Mouse (Mus musculus): ENCODE measurements around the gene Ctbs. TPM values are rescaled to one million over a fixed set of nuclear protein-coding genes. Genes with fewer than 3 reads are reported as not detected.
"Not testable (repeated sequence)": the region's sequence is repeated elsewhere in the genome, so short reads cannot be mapped to it uniquely, and the experiment has no call there.

Gene Ctbs
- polyA plus RNA-seq, 1 experiment from 2014 or later = 3.8 TPM

GRCm38 (mm10) chr3:146423710-146424109, 25.9 kb upstream of the Ctbs start:
- Histone ChIP-seq H3K9me3 (ENCODE audit: control insufficient read depth, low read length) (no peaks in the 10 kb centered on the region), H3K36me3 (ENCODE audit: control insufficient read depth, insufficient read depth, low read length) (peaks cover 69% of the 10 kb centered on the region), H3K9ac (replicated peaks; ENCODE audit: low read length) (no peak overlapping the region), H3K4me3 (replicated peaks; ENCODE audit: low read depth, low read length) (no peak overlapping the region), H3K27ac (replicated peaks; ENCODE audit: low read depth, low read length) (no peak overlapping the region), H3K4me2 (ENCODE audit: low read length) (no peak overlapping the region), H3K27me3 (ENCODE audit: control insufficient read depth, insufficient read depth, low read length) (no peaks in the 10 kb centered on the region), H3K4me1 (ENCODE audit: control insufficient read depth, insufficient read depth, low read length) (peaks cover 3% of the 10 kb centered on the region; the same call in 1 of the 2 replicates)
- DNase-seq (peak; percentile 2), ATAC-seq (ENCODE audit: low FRiP score, low TSS enrichment) (no peak; the same call in 1 of the 2 replicates)
- 82% methylated on average over 7 of the region's 7 CpGs for WGBS

- H3K9me3 ChIP-seq (ENCODE audit: control insufficient read depth, low read length) = no peaks in the 10 kb centered on the region
- H3K9ac ChIP-seq (replicated peaks; ENCODE audit: low read length) = no peak overlapping the region
- 81% methylated on average over 7 of the region's 7 CpGs for WGBS
- ATAC-seq (ENCODE audit: low FRiP score, low TSS enrichment) (no peak; the same call in 1 of the 2 replicates), DNase-seq (peak; percentile 51)
- H3K4me3 ChIP-seq (replicated peaks; ENCODE audit: low read depth, low read length) = no peak overlapping the region
- no peak overlapping the region for H3K4me2 ChIP-seq (ENCODE audit: low read length)
- peaks cover 69% of the 10 kb centered on the region for H3K36me3 ChIP-seq (ENCODE audit: control insufficient read depth, insufficient read depth, low read length)
- H3K27ac ChIP-seq (replicated peaks; ENCODE audit: low read depth, low read length) = no peak overlapping the region
- H3K27me3 ChIP-seq (ENCODE audit: control insufficient read depth, insufficient read depth, low read length) = no peaks in the 10 kb centered on the region
- H3K4me1 ChIP-seq (ENCODE audit: control insufficient read depth, insufficient read depth, low read length) = peaks cover 3% of the 10 kb centered on the region; the same call in 1 of the 2 replicates
Observed at GRCm38 (mm10) chr3:146424306-146424900, 25.2 kb upstream of the Ctbs start.

GRCm38 (mm10) chr3:146425902-146426301, 23.7 kb upstream of the Ctbs start:
- H3K4me3 ChIP-seq (replicated peaks; ENCODE audit: low read depth, low read length) = no peak overlapping the region
- DNase-seq = no peak
- no peak overlapping the region for H3K27ac ChIP-seq (replicated peaks; ENCODE audit: low read depth, low read length)
- H3K27me3 ChIP-seq (ENCODE audit: control insufficient read depth, insufficient read depth, low read length) = no peaks in the 10 kb centered on the region
- no peak for ATAC-seq (ENCODE audit: low FRiP score, low TSS enrichment)
- peaks cover 3% of the 10 kb centered on the region; the same call in 1 of the 2 replicates for H3K4me1 ChIP-seq (ENCODE audit: control insufficient read depth, insufficient read depth, low read length)
- H3K4me2 ChIP-seq (ENCODE audit: low read length) = no peak overlapping the region
- no peaks in the 10 kb centered on the region for H3K9me3 ChIP-seq (ENCODE audit: control insufficient read depth, low read length)
- H3K9ac ChIP-seq (replicated peaks; ENCODE audit: low read length) = no peak overlapping the region
- 72% methylated on average over 7 of the region's 7 CpGs for WGBS
- peaks cover 68% of the 10 kb centered on the region for H3K36me3 ChIP-seq (ENCODE audit: control insufficient read depth, insufficient read depth, low read length)

DNA sequence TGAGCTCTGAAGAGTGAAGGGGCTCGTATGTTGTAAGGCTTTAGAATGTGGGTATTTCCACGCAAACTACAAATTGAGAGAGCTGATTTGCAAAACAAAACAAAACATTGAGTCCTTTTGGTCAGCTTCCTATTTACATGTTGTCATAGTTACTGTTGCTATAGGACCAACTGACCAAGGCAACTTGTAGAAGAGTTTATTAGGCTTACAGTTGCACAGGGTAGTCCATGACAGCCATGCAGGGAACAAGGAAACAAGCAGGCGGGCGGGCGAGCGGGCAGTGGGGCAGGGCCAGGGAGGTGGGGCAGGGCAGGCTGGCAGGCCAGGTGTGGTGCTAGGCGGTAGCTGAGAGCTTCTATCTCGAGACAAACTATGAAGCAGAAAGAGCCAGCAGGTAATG, 23.1 kb upstream of the Ctbs start:
- 76% methylated on average over 8 of the region's 8 CpGs for WGBS
- H3K4me1 ChIP-seq (ENCODE audit: control insufficient read depth, insufficient read depth, low read length) = peaks cover 3% of the 10 kb centered on the region; the same call in 1 of the 2 replicates
- no peak overlapping the region for H3K9ac ChIP-seq (replicated peaks; ENCODE audit: low read length)
- no peak overlapping the region for H3K4me2 ChIP-seq (ENCODE audit: low read length)
- H3K4me3 ChIP-seq (replicated peaks; ENCODE audit: low read depth, low read length) = no peak overlapping the region
- H3K9me3 ChIP-seq (ENCODE audit: control insufficient read depth, low read length) = no peaks in the 10 kb centered on the region
- peaks cover 72% of the 10 kb centered on the region for H3K36me3 ChIP-seq (ENCODE audit: control insufficient read depth, insufficient read depth, low read length)
- H3K27me3 ChIP-seq (ENCODE audit: control insufficient read depth, insufficient read depth, low read length) = no peaks in the 10 kb centered on the region
- no peak overlapping the region for H3K27ac ChIP-seq (replicated peaks; ENCODE audit: low read depth, low read length)
- ATAC-seq (ENCODE audit: low FRiP score, low TSS enrichment) (no peak; the same call in 1 of the 2 replicates), DNase-seq (peak; percentile 6)

GRCm38 (mm10) chr3:146433063-146433462, 16.5 kb upstream of the Ctbs start:
- DNase-seq; H3K4me3 ChIP-seq (replicated peaks; ENCODE audit: low read depth, low read length); ATAC-seq (ENCODE audit: low FRiP score, low TSS enrichment); H3K9ac ChIP-seq (replicated peaks; ENCODE audit: low read length); H3K4me1 ChIP-seq (ENCODE audit: control insufficient read depth, insufficient read depth, low read length); H3K27me3 ChIP-seq (ENCODE audit: control insufficient read depth, insufficient read depth, low read length); H3K27ac ChIP-seq (replicated peaks; ENCODE audit: low read depth, low read length); H3K4me2 ChIP-seq (ENCODE audit: low read length); H3K9me3 ChIP-seq (ENCODE audit: control insufficient read depth, low read length): not testable (repeated sequence)
- 93% methylated on average over 11 of the region's 11 CpGs for WGBS
- peaks cover 85% of the 10 kb centered on the region for H3K36me3 ChIP-seq (ENCODE audit: control insufficient read depth, insufficient read depth, low read length)

- 90% methylated on average over 14 of the region's 14 CpGs for WGBS
- Histone ChIP-seq H3K27ac (replicated peaks; ENCODE audit: low read depth, low read length) (no peak overlapping the region), H3K27me3 (ENCODE audit: control insufficient read depth, insufficient read depth, low read length) (no peaks in the 10 kb centered on the region), H3K4me3 (replicated peaks; ENCODE audit: low read depth, low read length) (no peak overlapping the region), H3K36me3 (ENCODE audit: control insufficient read depth, insufficient read depth, low read length) (peaks cover 84% of the 10 kb centered on the region), H3K4me2 (ENCODE audit: low read length) (no peak overlapping the region), H3K4me1 (ENCODE audit: control insufficient read depth, insufficient read depth, low read length) (no peaks in the 10 kb centered on the region), H3K9me3 (ENCODE audit: control insufficient read depth, low read length) (no peaks in the 10 kb centered on the region), H3K9ac (replicated peaks; ENCODE audit: low read length) (no peak overlapping the region)
- DNase-seq = no peak
- no peak for ATAC-seq (ENCODE audit: low FRiP score, low TSS enrichment)
Observed at GRCm38 (mm10) chr3:146433681-146434350, 15.8 kb upstream of the Ctbs start.

DNA sequence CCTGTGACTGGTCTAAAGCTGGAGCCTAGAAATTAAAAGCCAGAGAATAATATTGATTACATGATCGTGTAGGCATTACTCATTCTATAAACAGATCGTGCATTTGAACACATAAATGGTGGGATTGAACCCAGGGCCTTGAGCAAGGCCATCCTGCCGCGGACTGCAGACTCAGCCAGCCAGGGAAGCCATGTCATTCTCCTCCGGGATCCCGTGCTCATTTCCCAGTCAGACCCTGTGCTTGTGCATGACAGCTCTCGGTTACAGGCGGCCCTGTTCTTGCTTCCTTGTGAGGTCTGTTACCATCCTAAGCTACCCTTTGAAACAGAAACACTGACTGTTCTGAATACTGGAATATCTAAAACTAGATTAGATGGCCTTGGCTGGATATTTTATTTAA, 14.9 kb upstream of the Ctbs start:
- no peaks in the 10 kb centered on the region for H3K9me3 ChIP-seq (ENCODE audit: control insufficient read depth, low read length)
- peaks cover 79% of the 10 kb centered on the region for H3K36me3 ChIP-seq (ENCODE audit: control insufficient read depth, insufficient read depth, low read length)
- ATAC-seq (ENCODE audit: low FRiP score, low TSS enrichment) (no peak), DNase-seq (no peak)
- H3K4me3 ChIP-seq (replicated peaks; ENCODE audit: low read depth, low read length) = no peak overlapping the region
- WGBS = 94% methylated on average over 8 of the region's 8 CpGs
- H3K27me3 ChIP-seq (ENCODE audit: control insufficient read depth, insufficient read depth, low read length) = no peaks in the 10 kb centered on the region
- H3K27ac ChIP-seq (replicated peaks; ENCODE audit: low read depth, low read length) = no peak overlapping the region
- H3K9ac ChIP-seq (replicated peaks; ENCODE audit: low read length) = no peak overlapping the region
- H3K4me1 ChIP-seq (ENCODE audit: control insufficient read depth, insufficient read depth, low read length) = no peaks in the 10 kb centered on the region
- no peak overlapping the region for H3K4me2 ChIP-seq (ENCODE audit: low read length)

GRCm38 (mm10) chr3:146435533-146435932, 14.1 kb upstream of the Ctbs start:
- H3K4me1 ChIP-seq (ENCODE audit: control insufficient read depth, insufficient read depth, low read length) = no peaks in the 10 kb centered on the region
- 91% methylated on average over 11 of the region's 11 CpGs for WGBS
- DNase-seq (no peak), ATAC-seq (ENCODE audit: low FRiP score, low TSS enrichment) (no peak)
- no peak overlapping the region for H3K4me3 ChIP-seq (replicated peaks; ENCODE audit: low read depth, low read length)
- no peaks in the 10 kb centered on the region for H3K9me3 ChIP-seq (ENCODE audit: control insufficient read depth, low read length)
- no peak overlapping the region for H3K9ac ChIP-seq (replicated peaks; ENCODE audit: low read length)
- no peak overlapping the region for H3K27ac ChIP-seq (replicated peaks; ENCODE audit: low read depth, low read length)
- no peak overlapping the region for H3K4me2 ChIP-seq (ENCODE audit: low read length)
- H3K27me3 ChIP-seq (ENCODE audit: control insufficient read depth, insufficient read depth, low read length) = no peaks in the 10 kb centered on the region
- H3K36me3 ChIP-seq (ENCODE audit: control insufficient read depth, insufficient read depth, low read length) = peaks cover 77% of the 10 kb centered on the region

GRCm38 (mm10) chr3:146436114-146436513, 13.5 kb upstream of the Ctbs start:
- 94% methylated on average over 8 of the region's 8 CpGs for WGBS

More at GRCm38 (mm10) chr3:146436114-146436513, 13.5 kb upstream of the Ctbs start:
- ATAC-seq (ENCODE audit: low FRiP score, low TSS enrichment) = no peak
- no peaks in the 10 kb centered on the region for H3K27me3 ChIP-seq (ENCODE audit: control insufficient read depth, insufficient read depth, low read length)
- no peaks in the 10 kb centered on the region for H3K4me1 ChIP-seq (ENCODE audit: control insufficient read depth, insufficient read depth, low read length)
- no peaks in the 10 kb centered on the region for H3K9me3 ChIP-seq (ENCODE audit: control insufficient read depth, low read length)
- no peak overlapping the region for H3K4me2 ChIP-seq (ENCODE audit: low read length)
- H3K4me3 ChIP-seq (replicated peaks; ENCODE audit: low read depth, low read length) = no peak overlapping the region
- H3K36me3 ChIP-seq (ENCODE audit: control insufficient read depth, insufficient read depth, low read length) = peaks cover 75% of the 10 kb centered on the region
- H3K27ac ChIP-seq (replicated peaks; ENCODE audit: low read depth, low read length) = no peak overlapping the region
- no peak overlapping the region for H3K9ac ChIP-seq (replicated peaks; ENCODE audit: low read length)
- DNase-seq = no peak
